Mouse (Mus musculus) lung, embryonic 16.5 days (tissue): ENCODE results near the gene Gm28308. TPM values are rescaled to one million over a fixed set of nuclear protein-coding genes. Genes with fewer than 3 reads are reported as not detected.

Experiments used
- ATAC-seq: fragments of 200-750 bp; cut with Nextera tagmentation; 2 replicates; pipeline ENCODE4 v1.8.0; 2017; ENCODE audit warnings: low read depth, mild to moderate bottlenecking, moderate library complexity
- H3K27ac ChIP-seq: fragments of 300-500 bp; sonication (generic); 2 replicates; pipeline ENCODE4 v1.5.1; 2014; ENCODE audit warnings: mild to moderate bottlenecking, control low read depth, low read length
- H3K27me3 ChIP-seq: fragments of 300-500 bp; sonication (generic); 2 replicates; pipeline ENCODE4 v1.6.1; 2014; ENCODE audit warnings: low read depth, low read length, mixed read lengths; ENCODE audit not compliant: control insufficient read depth, insufficient read depth
- H3K36me3 ChIP-seq: fragments of 300-500 bp; sonication (generic); 2 replicates; pipeline ENCODE4 v1.6.1; 2014; ENCODE audit warnings: low read length; ENCODE audit not compliant: control insufficient read depth, insufficient read depth
- H3K4me1 ChIP-seq: fragments of 300-500 bp; sonication (generic); replicated peaks from 2 replicates; pipeline ENCODE4 v1.6.1; 2014; ENCODE audit warnings: low read length, mixed read lengths; ENCODE audit not compliant: control insufficient read depth, insufficient read depth
- H3K4me2 ChIP-seq: fragments of 300-500 bp; sonication (generic); 2 replicates; pipeline ENCODE4 v1.6.1; 2014; ENCODE audit warnings: low read depth, low read length, control low read depth
- H3K4me3 ChIP-seq: fragments of 300-500 bp; sonication (generic); 2 replicates; pipeline ENCODE4 v1.5.1; 2014; ENCODE audit warnings: mild to moderate bottlenecking, low read length, control low read depth
- H3K9ac ChIP-seq: fragments of 300-500 bp; sonication (generic); 2 replicates; pipeline ENCODE4 v1.6.1; 2014; ENCODE audit warnings: low read length, control low read depth
- H3K9me3 ChIP-seq: fragments of 300-500 bp; sonication (generic); 2 replicates; pipeline ENCODE4 v1.6.1; 2016; ENCODE audit warnings: low read length; ENCODE audit not compliant: control insufficient read depth
- WGBS: fragments of 180-500 bp; shearing (Covaris S2); extraction: QIAGEN DNeasy Blood & Tissue Kit; methylation state at CpG from one replicate; pipeline ENCODE4 v1.1.7; 2014; 5-methylcytosine and 5-hydroxymethylcytosine counted together
- polyA plus RNA-seq: library from polyadenylated mRNA; unstranded; fragments of >200 nt; fragmentation: Nextera tagmentation; extraction: Ambion mirVana; gene quantifications from 2 replicates; pipeline ENCODE4 v1.2.1, GENCODE M21; 2015

Gm28308 gene
- polyA plus RNA-seq, 1 experiment from 2014 or later, result not detected

- H3K4me2 ChIP-seq, result peak overlapping the region; percentile 62
- no peak overlapping the region for H3K27ac ChIP-seq
- peak overlapping the region; percentile 54 for H3K4me3 ChIP-seq
- peaks cover 12% of the 10 kb centered on the region for H3K4me1 ChIP-seq
- no peaks in the 10 kb centered on the region for H3K36me3 ChIP-seq
- ATAC-seq, result no peak
- H3K9ac ChIP-seq, result peak overlapping the region; percentile 56
- 2% methylated on average over 58 of the region's 60 CpGs for WGBS
- no peaks in the 10 kb centered on the region for H3K9me3 ChIP-seq
- H3K27me3 ChIP-seq, result peaks cover 93% of the 10 kb centered on the region
Measured at GRCm38 (mm10) chr6:52216691-52217458, 3.7 kb upstream of the Gm28308 start.

- 3% methylated on average over 30 of the region's 30 CpGs for WGBS
- peak overlapping the region; percentile 62 for H3K4me2 ChIP-seq
- H3K9ac ChIP-seq, result peak overlapping the region; percentile 42
- no peak for ATAC-seq
- H3K36me3 ChIP-seq, result no peaks in the 10 kb centered on the region
- H3K4me1 ChIP-seq, result peaks cover 12% of the 10 kb centered on the region
- peak overlapping the region; percentile 54 for H3K4me3 ChIP-seq
- peaks cover 93% of the 10 kb centered on the region for H3K27me3 ChIP-seq
- no peaks in the 10 kb centered on the region for H3K9me3 ChIP-seq
- H3K27ac ChIP-seq, result no peak overlapping the region
Measured at GRCm38 (mm10) chr6:52215771-52216535, 2.8 kb upstream of the Gm28308 start.

GRCm38 (mm10) chr6:52215070-52215469 is 1.9 kb upstream of the Gm28308 start:
- WGBS, result 29% methylated on average over 3 of the region's 3 CpGs
- no peak overlapping the region for H3K4me2 ChIP-seq
- H3K27me3 ChIP-seq, result peaks cover 90% of the 10 kb centered on the region

DNA sequence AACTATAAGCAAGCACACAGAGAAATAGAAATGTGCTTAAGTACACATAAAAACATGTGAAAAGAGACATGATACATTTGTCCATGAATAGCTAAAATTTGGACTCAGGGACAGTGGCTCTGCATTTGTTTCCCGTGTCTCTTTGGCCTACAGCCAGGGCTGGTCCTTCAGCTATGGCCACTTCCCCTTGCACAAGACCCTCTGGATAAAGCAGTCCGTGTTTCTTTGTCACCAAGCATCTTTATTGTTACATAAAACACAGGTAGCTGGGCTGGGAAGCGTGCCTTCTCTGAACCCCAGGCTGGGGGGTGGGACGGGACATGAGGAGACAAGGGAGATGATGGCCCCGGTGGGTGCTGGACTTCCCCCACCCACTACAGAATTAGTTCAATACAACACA is 1.1 kb upstream of the Gm28308 start:
- H3K4me2 ChIP-seq, result no peak overlapping the region
- H3K9ac ChIP-seq, result no peak overlapping the region
- peaks cover 12% of the 10 kb centered on the region for H3K4me1 ChIP-seq
- H3K36me3 ChIP-seq, result no peaks in the 10 kb centered on the region
- ATAC-seq, result no peak
- H3K4me3 ChIP-seq, result no peak overlapping the region
- H3K27ac ChIP-seq, result no peak overlapping the region
- 29% methylated on average over 5 of the region's 5 CpGs for WGBS
- no peaks in the 10 kb centered on the region for H3K9me3 ChIP-seq
- H3K27me3 ChIP-seq, result peaks cover 82% of the 10 kb centered on the region

More at GRCm38 (mm10) chr6:52215070-52215469, 1.9 kb upstream of the Gm28308 start:
- no peaks in the 10 kb centered on the region for H3K36me3 ChIP-seq
- H3K9me3 ChIP-seq, result no peaks in the 10 kb centered on the region
- no peak overlapping the region for H3K27ac ChIP-seq
- no peak overlapping the region for H3K9ac ChIP-seq
- peaks cover 12% of the 10 kb centered on the region for H3K4me1 ChIP-seq
- H3K4me3 ChIP-seq, result no peak overlapping the region
- ATAC-seq, result no peak

DNA sequence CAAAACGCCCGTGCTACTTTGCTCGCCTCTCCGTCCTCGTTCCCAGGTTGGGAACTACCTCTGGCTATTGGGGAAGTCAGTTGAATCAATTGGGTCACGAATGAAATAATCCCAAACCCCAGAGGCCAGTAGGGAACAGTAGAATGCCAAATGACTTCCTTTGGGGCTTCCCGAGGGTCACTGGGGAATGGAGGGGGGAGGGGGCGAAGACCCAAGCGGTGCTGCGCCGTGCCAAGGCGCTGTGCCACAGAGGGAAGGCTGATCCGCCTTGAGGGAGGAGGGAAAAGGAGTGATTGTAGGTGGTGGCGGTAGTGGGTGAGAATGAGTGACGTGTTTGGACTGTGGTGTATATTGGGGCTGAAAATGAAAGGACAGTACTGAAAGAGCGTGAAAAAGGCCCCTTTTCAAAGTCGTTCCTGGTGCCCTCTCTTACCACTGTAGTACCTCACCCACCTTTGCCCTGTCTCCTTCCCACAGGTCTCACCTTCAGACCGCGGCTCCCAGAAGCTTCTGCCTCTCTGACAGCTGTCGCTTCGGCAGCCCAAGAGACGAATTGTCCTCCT is 502 bp downstream of the Gm28308 start:
- WGBS, result 6% methylated on average over 22 of the region's 22 CpGs
- H3K9ac ChIP-seq, result peak overlapping the region; percentile 60
- peaks cover 75% of the 10 kb centered on the region for H3K27me3 ChIP-seq
- H3K27ac ChIP-seq, result peak overlapping the region; percentile 28
- no peaks in the 10 kb centered on the region for H3K36me3 ChIP-seq
- H3K4me3 ChIP-seq, result peak overlapping the region; percentile 44
- peak; percentile 7; the same call in 1 of the 2 replicates for ATAC-seq
- no peaks in the 10 kb centered on the region for H3K9me3 ChIP-seq
- H3K4me1 ChIP-seq, result peaks cover 11% of the 10 kb centered on the region
- H3K4me2 ChIP-seq, result peak overlapping the region; percentile 65

DNA sequence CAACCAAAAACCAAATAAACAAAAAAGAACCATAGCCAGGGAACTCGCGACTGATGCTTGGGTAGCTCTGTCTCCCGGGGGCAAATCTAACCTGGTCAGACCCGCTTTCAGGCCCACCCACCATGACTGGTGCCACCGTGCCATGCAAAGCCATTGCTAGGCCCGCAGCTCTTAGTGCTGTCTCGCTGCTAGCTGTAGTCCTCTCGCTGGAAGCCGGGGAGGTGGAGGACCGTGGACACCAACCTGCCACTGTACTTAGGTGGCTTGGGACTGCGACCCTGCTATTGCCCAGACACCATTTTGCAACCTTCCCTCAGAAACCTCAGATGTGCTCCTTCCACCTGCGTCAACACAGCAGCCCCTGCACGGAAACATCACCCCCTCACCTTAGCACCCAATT is 1.2 kb downstream of the Gm28308 start:
- peak overlapping the region; percentile 28; the same call in 1 of the 2 replicates for H3K27ac ChIP-seq
- H3K27me3 ChIP-seq, result peaks cover 76% of the 10 kb centered on the region
- 5% methylated on average over 13 of the region's 13 CpGs for WGBS
- peak overlapping the region; percentile 60 for H3K9ac ChIP-seq
- H3K4me1 ChIP-seq, result peaks cover 5% of the 10 kb centered on the region
- no peak for ATAC-seq
- no peaks in the 10 kb centered on the region for H3K9me3 ChIP-seq
- H3K4me2 ChIP-seq, result peak overlapping the region; percentile 65
- H3K4me3 ChIP-seq, result peak overlapping the region; percentile 44
- no peaks in the 10 kb centered on the region for H3K36me3 ChIP-seq

- Histone ChIP-seq H3K9ac (peak overlapping the region; percentile 62), H3K27me3 (peaks cover 75% of the 10 kb centered on the region), H3K9me3 (no peaks in the 10 kb centered on the region), H3K4me1 (peaks cover 2% of the 10 kb centered on the region; the same call in 1 of the 2 replicates), H3K36me3 (no peaks in the 10 kb centered on the region), H3K4me2 (peak overlapping the region; percentile 65), H3K4me3 (peak overlapping the region; percentile 44), H3K27ac (peak overlapping the region; percentile 12; the same call in 1 of the 2 replicates)
- ATAC-seq, result peak; percentile 61
- WGBS, result under 1% methylated on average over 37 of the region's 37 CpGs
Measured at GRCm38 (mm10) chr6:52211170-52211935, 1.8 kb downstream of the Gm28308 start.

DNA sequence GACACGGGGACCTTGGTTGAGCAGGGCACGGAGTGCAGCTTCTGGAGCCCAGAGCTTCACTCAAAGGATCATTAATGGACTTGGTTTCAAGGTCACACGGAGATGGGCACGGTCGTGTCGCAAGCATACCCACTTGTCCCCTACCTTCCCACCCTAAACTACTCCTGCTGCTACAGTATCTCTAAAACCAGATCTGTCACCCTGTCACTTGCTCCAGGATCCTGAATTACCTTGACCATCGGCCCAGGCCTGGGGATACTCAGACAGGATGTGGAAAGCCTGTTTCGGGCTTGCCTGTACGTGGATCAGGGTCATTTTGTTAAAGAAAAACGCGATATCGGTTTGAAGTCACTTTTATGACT is 3.5 kb downstream of the Gm28308 start:
- no peak for ATAC-seq
- Histone ChIP-seq H3K9me3 (no peaks in the 10 kb centered on the region), H3K4me2 (peak overlapping the region; percentile 62), H3K4me3 (peak overlapping the region; percentile 47), H3K27me3 (peaks cover 64% of the 10 kb centered on the region), H3K4me1 (no peaks in the 10 kb centered on the region; the same call in 1 of the 2 replicates), H3K27ac (no peak overlapping the region), H3K36me3 (no peaks in the 10 kb centered on the region), H3K9ac (peak overlapping the region; percentile 4; the same call in 1 of the 2 replicates)
- WGBS, result 37% methylated on average over 12 of the region's 12 CpGs
